9 mouse cellular contexts compared by ENCODE assay signal in the genomic region with DNA sequence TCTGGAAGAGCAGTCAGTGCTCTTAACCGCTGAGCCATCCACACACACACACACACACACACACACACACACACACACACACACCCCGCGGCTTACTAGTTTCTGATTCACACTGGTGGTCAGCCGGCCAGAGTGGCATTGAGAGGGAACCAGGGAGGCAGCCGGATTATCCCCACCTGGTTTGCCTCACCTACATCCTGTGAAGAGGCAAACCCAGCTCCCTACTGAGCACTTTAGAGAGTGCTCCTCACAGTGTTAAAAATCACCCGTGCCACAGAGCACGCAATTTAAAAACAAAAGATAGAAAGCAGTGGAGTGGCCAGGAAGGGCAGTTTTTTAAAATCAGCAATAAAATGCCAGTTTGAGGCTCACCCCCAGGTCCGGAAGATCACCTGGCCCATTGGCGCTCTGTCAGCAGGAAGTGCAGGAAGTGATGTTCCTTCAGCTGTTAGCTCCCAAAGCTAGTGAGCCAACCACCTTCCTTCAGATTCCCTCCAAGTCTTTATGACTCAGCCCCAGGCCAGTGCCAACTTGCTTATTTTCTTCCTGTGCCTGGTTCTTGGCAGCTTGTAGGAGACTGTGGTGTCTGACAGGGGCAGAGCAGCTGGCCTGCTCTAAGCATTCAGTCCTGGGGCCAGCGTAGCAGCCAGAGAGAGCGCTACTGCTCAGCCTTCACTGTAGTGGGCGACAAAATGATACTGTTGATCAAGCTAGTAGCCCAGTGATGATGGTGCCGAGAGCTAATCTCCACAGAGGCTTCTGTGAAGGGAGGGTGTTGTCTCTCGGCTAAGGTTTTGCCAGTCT. TPM values are rescaled to one million over a fixed set of nuclear protein-coding genes. Genes with fewer than 3 reads are reported as not detected.
A peak's percentile ranks its signal among the peaks of the same experiment; 100 is the strongest.
DNase-seq lines count a peak whose midpoint lies in the region; ATAC-seq lines count a peak whose summit lies in the region.
"Had no signal": no experiment of that assay in that cellular context is flagged by ENCODE, and none has a peak within 500 bp of the region (broad histone marks: within the 10 kb centered on the region; RNA-seq: fewer than 3 reads in every experiment).

No protein-coding gene starts in this region.

- no peaks in the 10 kb centered on the region for H3K27me3 ChIP-seq in embryonic facial prominence, embryonic 14.5 days (replicated peaks; ENCODE audit: control insufficient read depth, insufficient read depth, low read length)
- H3K27me3 ChIP-seq in embryonic facial prominence, embryonic 10.5 days (replicated peaks; ENCODE audit: low read depth, poor library complexity, severe bottlenecking): peaks cover 20% of the 10 kb centered on the region
- H3K27me3 ChIP-seq in forebrain, embryonic 14.5 days (replicated peaks; ENCODE audit: control insufficient read depth, insufficient read depth, low read length): no peaks in the 10 kb centered on the region

- H3K9me3 ChIP-seq in embryonic facial prominence, embryonic 14.5 days (ENCODE audit: control insufficient read depth, low read length): no peaks in the 10 kb centered on the region
- H3K9me3 ChIP-seq in embryonic facial prominence, embryonic 10.5 days: no peaks in the 10 kb centered on the region
- H3K9me3 ChIP-seq in forebrain, embryonic 14.5 days (replicated peaks; ENCODE audit: control insufficient read depth, low read length): no peaks in the 10 kb centered on the region

- no peaks in the 10 kb centered on the region for H3K4me1 ChIP-seq in embryonic facial prominence, embryonic 14.5 days (ENCODE audit: control insufficient read depth, insufficient read depth, low read length)
- peaks cover 22% of the 10 kb centered on the region for H3K4me1 ChIP-seq in embryonic facial prominence, embryonic 10.5 days
- peaks cover 10% of the 10 kb centered on the region; the same call in 1 of the 2 replicates for H3K4me1 ChIP-seq in forebrain, embryonic 14.5 days (ENCODE audit: control insufficient read depth, insufficient read depth, low read length)

- WGBS in embryonic facial prominence, embryonic 14.5 days: 61% methylated on average over 14 of the region's 14 CpGs
- 63% methylated on average over 14 of the region's 14 CpGs for WGBS in embryonic facial prominence, embryonic 10.5 days
- WGBS in forebrain, embryonic 14.5 days: 65% methylated on average over 14 of the region's 14 CpGs

- H3K9ac ChIP-seq in embryonic facial prominence, embryonic 14.5 days (ENCODE audit: low read depth, low read length): no peak overlapping the region
- no peak overlapping the region for H3K9ac ChIP-seq in forebrain, embryonic 14.5 days (ENCODE audit: low read length)

- no peaks in the 10 kb centered on the region for H3K36me3 ChIP-seq in embryonic facial prominence, embryonic 14.5 days (ENCODE audit: control insufficient read depth, insufficient read depth, low read length)
- no peaks in the 10 kb centered on the region for H3K36me3 ChIP-seq in embryonic facial prominence, embryonic 10.5 days (replicated peaks)
- H3K36me3 ChIP-seq in forebrain, embryonic 14.5 days (ENCODE audit: control insufficient read depth, insufficient read depth, low read length): no peaks in the 10 kb centered on the region

- no peak overlapping the region for H3K4me2 ChIP-seq in embryonic facial prominence, embryonic 14.5 days (ENCODE audit: low read depth, low read length)
- no peak overlapping the region for H3K4me2 ChIP-seq in forebrain, embryonic 14.5 days (ENCODE audit: low read length)

- ATAC-seq in embryonic facial prominence, embryonic 14.5 days (ENCODE audit: low read depth): no peak
- ATAC-seq in forebrain, embryonic 14.5 days: peak; percentile 79
- peak; percentile 85 for ATAC-seq in inflammation-experienced regulatory T-cells, adult 6 months
- ATAC-seq in megakaryocyte, adult 5-6 weeks (ENCODE audit: poor library complexity, severe bottlenecking): peak; percentile 70

- no peak overlapping the region for H3K27ac ChIP-seq in embryonic facial prominence, embryonic 14.5 days (replicated peaks; ENCODE audit: low read depth, low read length)
- H3K27ac ChIP-seq in embryonic facial prominence, embryonic 10.5 days (replicated peaks): no peak overlapping the region
- H3K27ac ChIP-seq in forebrain, embryonic 14.5 days (ENCODE audit: low read depth, low read length): no peak overlapping the region

- no peak overlapping the region for H3K4me3 ChIP-seq in embryonic facial prominence, embryonic 14.5 days (ENCODE audit: low read depth, low read length)
- H3K4me3 ChIP-seq in embryonic facial prominence, embryonic 10.5 days: no peak overlapping the region
- H3K4me3 ChIP-seq in forebrain, embryonic 14.5 days (ENCODE audit: low read depth, low read length): no peak overlapping the region
- H3K4me3 ChIP-seq: erythroblast, embryonic 14.5 days had no signal

- DNase-seq in embryonic facial prominence, embryonic 14.5 days (ENCODE audit: low spot score): peak; percentile 55
- no peak for DNase-seq in embryonic facial prominence, embryonic 10.5 days (ENCODE audit: low spot score)
- DNase-seq in right cerebral cortex, adult 18-20 months: peak; percentile 77
- DNase-seq in right cerebral cortex, postnatal 4 days: no peak
- DNase-seq in forebrain, embryonic 14.5 days (ENCODE audit: low spot score): peak; percentile 70
- DNase-seq in urinary bladder, postnatal 36 days (ENCODE audit: low spot score in 2 of 2): peak; percentile 36 to 62

RNA-seq across cellular contexts. Expression of gene Max, which starts 57.9 kb away (rescaled TPM):
- 37.1 and 39.3 TPM in 2 replicates for polyA plus RNA-seq in embryonic facial prominence, embryonic 14.5 days (2014; fragmentation: Nextera tagmentation; extraction: Ambion mirVana)
- 9.8 and 13.1 TPM in 2 replicates for polyA plus RNA-seq in embryonic facial prominence, embryonic 10.5 days (2016; fragmentation: Nextera tagmentation; extraction: Ambion mirVana)
- 105 and 109 TPM in 2 replicates for polyA plus RNA-seq in forebrain, embryonic 14.5 days (2014; fragmentation: Nextera tagmentation; extraction: Ambion mirVana)
- 100 to 1,000 TPM in 1 of 3 experiments, 10 to 100 TPM in 2; 39.5 to 114 (median 83.1) TPM for polyA plus RNA-seq in inflammation-experienced regulatory T-cells, adult 6 months (2017; shearing (Covaris generic))
- 130 and 142 TPM in 2 replicates for total RNA-seq in megakaryocyte, adult 5-6 weeks (2015)
- 125 and 175 TPM in 2 replicates for total RNA-seq in megakaryocyte, adult 5-6 weeks (2017)

Comparison
In these comparisons a context has a peak if more than half of its experiments do, and no peak if none do; other contexts are left out.
1. DNase-seq: peak in embryonic facial prominence, embryonic 14.5 days (single experiment), right cerebral cortex, adult 18-20 months (single experiment), forebrain, embryonic 14.5 days (single experiment) and urinary bladder, postnatal 36 days (2 of 2); none in embryonic facial prominence, embryonic 10.5 days (single experiment) and right cerebral cortex, postnatal 4 days (single experiment).